Mouse (Mus musculus) thymus, postnatal 36 days (tissue): ENCODE data around the gene Zfp655.
"Not testable (repeated sequence)": the region's sequence is repeated elsewhere in the genome, so short reads cannot be mapped to it uniquely, and the experiment has no call there.

Source experiments
- DNase-seq, 2 experiments: peaks; one replicate each; pipeline ENCODE4 v3.0.0; 2022; ENCODE audit warnings: mixed read lengths in 2 of 2

The Zfp655 gene

GRCm38 (mm10) chr5:145231367-145231871 is at the start of gene Zfp655:
Zfp655 (plus strand) TSS chr5:145231715.
- DNase-seq = peak; percentile 95 to 97

GRCm38 (mm10) chr5:145185244-145185643 is 46.3 kb upstream of the Zfp655 start:
- no peak for DNase-seq

DNA sequence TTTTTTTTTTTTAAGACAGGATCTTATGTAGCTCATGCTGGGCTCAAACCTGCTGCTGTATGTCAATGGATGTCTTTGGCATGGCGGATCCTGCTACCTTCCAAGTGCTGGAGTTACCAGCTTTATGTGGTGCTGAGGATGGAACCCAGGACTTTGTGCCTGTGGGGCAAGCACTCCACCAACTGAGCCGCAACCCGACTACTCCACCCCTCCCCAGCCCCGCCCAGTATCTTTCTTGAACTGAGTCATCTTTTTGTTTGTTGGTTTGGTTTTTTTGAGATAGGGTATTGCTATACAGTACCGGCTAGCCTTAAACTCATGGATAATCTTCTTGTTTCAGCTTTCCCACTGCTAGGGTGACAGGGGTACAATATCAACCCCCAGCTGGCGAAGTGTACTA is 42.1 kb upstream of the Zfp655 start:
- no peak for DNase-seq

DNA sequence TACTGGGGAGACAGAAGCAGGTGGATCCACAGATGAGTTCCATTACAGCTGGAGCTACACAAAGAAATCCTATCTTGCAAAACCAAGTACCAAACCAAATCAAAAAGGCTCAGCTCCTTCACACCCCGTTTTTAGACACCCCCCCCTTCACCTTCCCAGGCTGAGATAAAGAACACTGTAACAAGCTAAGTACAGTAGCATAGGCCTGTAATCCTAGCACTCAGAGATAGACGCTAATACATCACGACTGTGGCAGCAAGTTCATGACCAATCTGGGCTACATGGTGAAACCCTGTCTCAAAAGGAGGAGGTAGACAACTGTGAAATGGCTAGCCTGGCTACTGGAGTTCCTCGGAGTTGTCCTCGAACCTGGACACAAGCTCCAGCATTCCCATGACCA is 41.1 kb upstream of the Zfp655 start:
- no peak for DNase-seq

DNA sequence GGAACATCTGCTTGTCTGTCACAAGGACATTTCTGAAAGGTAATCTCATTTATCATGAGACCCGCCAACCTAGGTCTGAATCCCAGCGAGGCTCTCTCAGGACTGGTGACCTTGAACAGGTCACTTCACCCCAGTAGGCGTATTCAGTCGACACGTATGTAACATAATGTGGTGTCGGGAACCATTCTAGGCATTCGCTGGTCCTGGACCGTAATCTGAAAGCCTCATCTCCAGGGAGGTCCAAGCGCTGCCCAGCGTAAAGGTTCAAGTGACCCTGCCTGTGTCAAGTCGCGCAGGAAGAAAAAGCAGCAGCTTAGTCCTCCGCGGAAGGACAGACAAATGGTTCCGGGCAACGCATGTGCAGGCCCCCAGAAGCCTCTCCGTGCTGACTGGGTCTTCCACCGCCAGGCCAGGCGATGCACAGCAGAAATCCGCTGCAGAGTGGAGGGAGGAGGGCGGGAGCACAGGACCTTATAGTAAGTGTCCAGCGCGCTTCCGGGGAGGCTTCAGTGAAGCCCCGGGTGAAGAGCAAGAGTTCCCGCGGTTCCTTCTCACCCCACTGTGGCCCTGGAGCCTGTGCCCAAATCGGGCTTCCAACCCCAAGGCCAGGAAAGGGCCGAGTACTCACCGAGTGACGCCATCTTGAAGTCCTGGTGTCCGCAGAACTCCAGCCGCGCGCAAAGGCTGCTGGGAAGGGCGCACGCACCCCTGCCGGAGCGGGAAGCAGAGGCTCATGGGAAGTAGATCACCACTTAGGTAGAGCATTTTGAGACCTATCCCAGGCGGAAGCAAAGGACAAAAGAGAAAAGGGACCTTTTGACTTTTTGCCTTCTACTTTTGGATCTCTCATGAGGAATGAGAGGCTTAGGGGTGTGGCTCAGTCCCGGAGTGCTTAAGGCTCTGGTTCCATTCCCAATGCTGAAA is 40.4 kb upstream of the Zfp655 start:
- peak; percentile 86 to 88 for DNase-seq

DNA sequence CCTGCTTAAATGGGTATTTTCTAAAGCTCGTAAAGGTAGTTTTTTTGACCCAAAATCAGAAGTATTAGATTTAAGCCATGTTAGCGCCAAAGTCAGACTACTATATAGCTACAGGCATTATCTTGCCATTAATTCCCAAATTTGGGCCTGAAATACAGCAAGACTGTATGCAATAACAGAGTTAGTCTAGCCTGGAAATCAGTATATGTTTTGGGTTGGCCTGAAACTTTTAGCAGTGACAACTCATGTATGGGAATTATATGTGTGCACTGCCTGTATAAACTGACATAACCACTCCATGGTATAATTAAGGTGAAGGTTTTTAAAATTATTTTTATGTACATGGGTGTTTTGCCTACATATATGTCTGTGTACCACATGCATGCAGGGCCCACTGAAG is 39.6 kb upstream of the Zfp655 start, which contains the start of gene Atp5j2:
Gene Atp5j2, minus strand, starts transcription at position 101 of the 400 bp plus-strand sequence.
- DNase-seq = no peak

- no peak for DNase-seq
Observed at GRCm38 (mm10) chr5:145200387-145200786, 31.1 kb upstream of the Zfp655 start.

DNA sequence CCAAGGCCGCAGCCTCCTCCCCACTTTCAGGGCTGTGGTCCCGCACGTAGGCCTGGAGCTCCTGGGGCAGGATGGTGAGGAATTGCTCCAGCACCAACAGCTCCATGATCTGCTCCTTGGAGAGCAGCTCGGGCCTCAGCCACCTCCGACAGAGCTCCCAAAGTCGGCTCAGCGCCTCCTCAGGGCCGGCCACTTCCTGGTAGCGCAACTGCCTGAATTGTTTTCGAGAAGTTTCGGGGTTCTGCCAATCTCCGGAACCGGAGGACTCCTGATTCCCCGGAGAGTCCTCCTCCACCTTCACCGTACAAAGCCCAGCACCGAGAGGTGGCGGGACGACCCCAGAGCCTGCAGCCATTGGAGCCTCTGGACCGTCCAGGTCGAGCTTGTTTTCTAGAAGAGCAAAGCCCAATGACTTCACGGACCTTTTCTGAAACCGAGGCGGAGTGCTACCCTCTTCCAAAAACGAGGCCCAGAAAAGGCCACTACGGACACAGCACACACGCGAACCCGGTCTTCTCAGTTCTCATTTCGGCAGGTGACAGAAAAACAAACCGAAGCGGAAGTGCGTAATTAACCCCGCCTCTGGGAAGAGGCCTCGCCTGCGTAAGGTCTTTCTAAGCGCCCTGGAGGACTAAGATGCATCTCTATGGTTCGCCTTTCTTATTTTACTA is 30.1 kb upstream of the Zfp655 start, which contains the start of gene Zkscan14:
Gene Zkscan14, minus strand, starts transcription at position 548 of the 671 bp plus-strand sequence.
- peak; percentile 65 to 71 for DNase-seq

GRCm38 (mm10) chr5:145202446-145202845 is 29.1 kb upstream of the Zfp655 start:
- DNase-seq = no peak

- DNase-seq = peak; percentile 95 to 97
Observed at GRCm38 (mm10) chr5:145203936-145204691, 27.4 kb upstream of the Zfp655 start, which contains the start of gene Zkscan5. Zkscan5 (plus strand) TSS chr5:145204562.

DNA sequence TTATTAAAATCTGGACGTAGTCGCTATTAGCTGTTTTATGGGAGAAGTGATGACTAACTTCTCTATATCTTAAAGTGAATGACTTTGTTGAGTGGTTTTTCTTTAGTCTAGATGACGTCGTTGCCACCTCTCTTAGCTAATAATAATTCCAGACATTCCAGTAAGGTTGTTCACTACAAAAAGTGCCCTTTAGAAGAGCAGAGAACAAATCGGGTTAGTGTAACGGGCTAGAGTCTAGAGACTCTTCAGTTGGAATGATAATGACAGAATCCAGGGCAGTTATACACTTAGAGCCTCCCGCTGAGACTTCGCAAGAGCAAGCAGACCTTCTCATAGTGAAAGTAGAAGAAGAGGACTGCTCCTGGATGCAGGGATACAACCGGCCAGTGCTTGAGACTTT is 26.5 kb upstream of the Zfp655 start:
- DNase-seq = no peak

DNA sequence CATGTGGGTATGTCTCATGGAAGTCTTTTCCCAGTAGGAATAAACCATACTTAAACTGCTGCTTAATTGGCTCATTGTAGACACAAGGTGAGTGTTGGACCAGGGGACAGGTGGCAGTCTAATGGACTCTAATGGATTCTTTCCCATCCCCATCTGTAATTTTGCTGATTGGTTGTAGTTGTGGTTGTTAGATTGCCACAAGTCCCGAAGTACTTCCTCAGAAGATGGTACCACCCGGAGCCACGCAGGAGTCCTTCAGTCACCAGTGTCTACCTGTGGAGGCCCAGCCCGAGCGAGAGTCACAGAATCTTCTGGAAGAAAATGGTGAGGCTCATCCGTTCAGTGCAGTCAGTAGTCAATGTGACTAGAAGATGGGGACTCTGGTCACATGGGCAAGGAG is 24.1 kb upstream of the Zfp655 start:
- DNase-seq = no peak

- no peak for DNase-seq
Observed at GRCm38 (mm10) chr5:145207954-145208353, 23.6 kb upstream of the Zfp655 start.

GRCm38 (mm10) chr5:145208391-145208790 is 23.1 kb upstream of the Zfp655 start:
- not testable (repeated sequence) for DNase-seq

GRCm38 (mm10) chr5:145211340-145211739 is 20.2 kb upstream of the Zfp655 start:
- DNase-seq = no peak

DNA sequence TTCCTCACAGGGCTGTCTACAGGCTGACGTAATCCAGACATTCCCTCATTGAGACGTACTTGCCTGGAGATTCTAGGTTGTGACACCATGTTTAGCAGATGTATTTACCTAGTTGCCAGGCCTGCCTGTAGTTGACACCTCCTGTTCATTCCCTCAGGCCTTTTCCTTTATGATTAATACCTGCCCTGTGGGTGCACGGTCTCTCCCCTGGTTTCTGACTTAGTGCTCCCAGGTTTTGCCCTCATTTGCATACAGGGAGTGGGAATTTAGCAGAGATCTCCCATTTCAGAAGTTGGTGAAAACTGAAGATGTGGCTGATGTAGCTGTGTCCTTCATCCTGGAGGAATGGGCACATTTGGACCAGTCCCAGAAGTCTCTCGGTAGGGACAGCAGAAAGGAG is 19.3 kb upstream of the Zfp655 start:
- DNase-seq = no peak

- no peak for DNase-seq
Observed at GRCm38 (mm10) chr5:145213505-145213904, 18.0 kb upstream of the Zfp655 start.

- no peak for DNase-seq
Observed at GRCm38 (mm10) chr5:145214679-145215078, 16.8 kb upstream of the Zfp655 start.

DNA sequence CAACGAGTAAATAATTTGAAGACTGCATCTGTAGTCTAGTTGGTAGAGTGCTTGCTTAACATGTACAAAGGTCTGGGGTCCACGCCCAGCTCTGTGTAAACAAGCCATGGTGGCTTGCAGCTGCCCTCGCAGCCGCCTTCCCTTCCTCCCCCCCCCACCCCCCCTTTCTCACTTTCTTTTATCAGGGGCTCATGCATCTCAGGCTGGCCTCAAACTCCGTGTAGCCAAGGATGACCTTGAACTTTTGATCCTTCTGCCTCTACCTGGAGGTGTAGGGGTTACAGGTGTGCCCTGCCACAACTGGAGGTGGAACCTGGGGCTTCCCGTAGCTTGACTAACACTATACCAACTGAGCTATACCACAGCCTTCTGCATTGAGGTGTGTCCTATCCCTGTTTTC is 13.8 kb upstream of the Zfp655 start:
- no peak for DNase-seq

GRCm38 (mm10) chr5:145218206-145218605 is 13.3 kb upstream of the Zfp655 start:
- no peak for DNase-seq

DNA sequence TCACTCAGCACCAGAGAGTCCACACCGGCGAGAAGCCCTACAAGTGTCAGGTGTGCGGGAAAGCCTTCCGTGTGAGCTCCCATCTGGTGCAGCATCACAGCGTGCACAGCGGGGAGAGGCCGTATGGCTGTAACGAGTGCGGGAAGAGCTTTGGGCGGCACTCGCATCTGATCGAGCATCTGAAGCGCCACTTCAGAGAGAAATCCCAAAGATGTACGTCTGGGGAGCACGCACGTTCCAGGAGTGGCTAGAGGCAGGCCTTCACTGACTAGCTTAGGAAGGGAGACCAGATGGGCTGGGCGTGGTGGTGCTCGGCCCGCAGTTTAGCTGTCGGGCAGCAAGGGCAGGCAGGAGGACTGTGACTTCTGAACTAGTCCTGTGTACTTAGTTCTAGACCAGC is 12.8 kb upstream of the Zfp655 start:
- DNase-seq = no peak

- DNase-seq = no peak
Observed at GRCm38 (mm10) chr5:145219981-145220380, 11.5 kb upstream of the Zfp655 start.

DNA sequence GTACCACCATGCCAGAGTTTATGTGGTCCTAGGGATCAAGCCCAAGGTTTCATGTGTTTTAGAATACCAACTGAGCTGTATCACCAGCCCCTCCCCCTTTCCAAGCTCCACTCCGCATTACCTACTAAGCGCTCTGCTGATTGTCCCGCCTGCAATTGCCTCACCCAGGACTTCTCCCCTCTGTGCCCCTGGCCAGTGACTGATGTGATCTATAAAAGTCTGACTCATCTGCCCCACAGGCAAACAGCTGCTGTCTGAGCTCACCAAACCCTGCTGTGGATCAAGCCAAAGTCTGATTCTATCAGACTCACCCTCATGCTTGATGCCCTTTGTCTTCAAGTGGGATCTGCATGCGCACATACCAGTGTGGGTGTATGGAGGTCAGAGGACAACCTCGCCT is 8.7 kb upstream of the Zfp655 start:
- no peak for DNase-seq
